Mouse (Mus musculus): ENCODE results near the gene Aqp8. TPM values are rescaled to one million over a fixed set of nuclear protein-coding genes. Genes with fewer than 3 reads are reported as not detected.

The Aqp8 gene
- not detected for total RNA-seq (2021)
- long read RNA-seq, result 0 reads

DNA sequence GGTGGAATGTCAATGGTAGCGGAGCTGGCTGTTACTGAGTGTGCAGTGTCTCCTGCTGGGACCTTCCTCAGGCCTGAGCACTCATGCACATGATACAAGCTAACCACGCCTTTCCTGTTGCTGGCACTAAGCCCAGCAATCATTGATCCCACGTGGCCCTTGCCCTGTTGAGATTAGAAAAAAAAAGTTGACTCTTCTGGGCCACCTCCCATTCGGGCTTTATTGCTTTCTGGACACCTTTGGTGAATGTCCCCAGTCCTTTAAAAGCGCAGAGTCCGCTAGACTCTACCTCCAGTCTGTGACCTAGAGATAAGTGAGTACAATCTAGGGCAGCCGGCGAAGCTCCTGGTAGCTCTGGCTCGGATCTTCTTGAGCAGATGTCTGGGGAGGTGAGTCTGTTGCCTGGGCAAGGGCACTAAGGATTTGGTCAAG lies at the start of gene Aqp8:
TSS of gene Aqp8 (plus strand) at position 222 of the 432 bp plus-strand sequence.
- no peak for DNase-seq (ENCODE audit: low spot score in 2 of 2)

- DNase-seq (ENCODE audit: low spot score in 2 of 2), result no peak
Measured at GRCm38 (mm10) chr7:123416803-123417202, 45.3 kb upstream of the Aqp8 start.

DNA sequence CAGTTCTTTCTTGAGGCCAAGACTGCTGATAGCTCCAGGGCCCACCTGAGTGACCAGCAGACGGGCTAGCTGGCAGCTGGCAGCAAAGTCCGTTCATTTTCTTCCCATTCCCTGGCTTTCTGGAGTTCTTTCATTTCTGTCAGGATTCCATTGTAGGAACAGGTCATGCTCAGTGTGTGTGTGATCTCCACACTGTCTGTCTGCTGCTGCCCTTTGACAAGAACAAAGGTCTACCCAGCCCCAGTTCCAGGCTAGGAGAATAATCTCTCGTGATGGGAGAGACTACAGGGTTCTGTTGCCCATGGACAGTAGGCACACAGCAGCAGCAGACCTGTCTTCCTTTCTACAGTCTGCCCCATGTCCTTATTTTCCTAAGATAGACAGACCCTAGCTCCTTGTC lies 44.4 kb upstream of the Aqp8 start:
- DNase-seq (ENCODE audit: low spot score in 2 of 2), result no peak

GRCm38 (mm10) chr7:123419984-123420383 lies 42.1 kb upstream of the Aqp8 start:
- no peak for DNase-seq (ENCODE audit: low spot score in 2 of 2)

- DNase-seq (ENCODE audit: low spot score in 2 of 2), result no peak
Measured at GRCm38 (mm10) chr7:123421958-123422357, 40.1 kb upstream of the Aqp8 start.

GRCm38 (mm10) chr7:123424281-123424680 lies 37.8 kb upstream of the Aqp8 start:
- DNase-seq (ENCODE audit: low spot score in 2 of 2), result no peak

- DNase-seq (ENCODE audit: low spot score in 2 of 2), result no peak
Measured at GRCm38 (mm10) chr7:123425134-123425757, 36.8 kb upstream of the Aqp8 start.

DNA sequence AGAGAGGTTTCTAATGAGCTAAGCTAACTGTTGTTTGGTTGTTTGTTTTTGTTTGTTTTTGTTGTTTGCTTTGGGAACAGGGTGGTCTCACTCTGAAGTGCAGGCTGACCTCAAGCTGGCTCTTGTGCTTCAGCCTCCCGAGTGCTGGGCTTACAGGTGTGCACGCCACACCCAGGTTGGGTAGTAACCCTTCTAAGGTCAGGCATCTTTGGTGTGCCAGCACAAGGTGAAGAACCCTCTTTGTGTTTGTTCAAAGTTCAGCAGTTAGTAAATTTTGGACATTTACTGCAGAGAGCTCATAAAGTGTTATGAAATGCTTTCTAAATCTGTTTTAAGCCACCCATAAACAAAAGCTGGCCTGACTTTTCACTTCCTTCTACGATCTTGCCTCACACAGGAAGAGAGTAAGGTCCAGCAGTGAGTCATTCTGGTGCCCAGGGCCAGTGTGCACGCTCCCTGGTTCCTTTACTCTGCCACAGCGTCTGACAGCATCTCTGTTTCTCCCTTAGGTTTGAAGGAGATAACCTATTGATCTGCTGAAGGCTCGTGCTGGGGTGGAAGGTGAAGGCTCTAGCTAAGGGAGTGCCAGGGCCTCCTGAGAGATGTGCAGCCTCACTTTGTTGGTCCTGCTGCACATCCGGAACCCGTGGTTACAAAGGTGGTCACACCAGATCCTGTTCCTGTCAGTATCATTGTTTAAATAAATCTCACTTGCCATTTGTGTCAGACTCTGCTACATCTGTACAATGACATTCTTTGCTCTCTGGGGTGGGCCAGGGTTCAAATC lies 32.3 kb upstream of the Aqp8 start:
- DNase-seq (ENCODE audit: low spot score in 2 of 2), result no peak

GRCm38 (mm10) chr7:123430411-123430705 lies 31.7 kb upstream of the Aqp8 start:
- DNase-seq (ENCODE audit: low spot score in 2 of 2), result no peak

DNA sequence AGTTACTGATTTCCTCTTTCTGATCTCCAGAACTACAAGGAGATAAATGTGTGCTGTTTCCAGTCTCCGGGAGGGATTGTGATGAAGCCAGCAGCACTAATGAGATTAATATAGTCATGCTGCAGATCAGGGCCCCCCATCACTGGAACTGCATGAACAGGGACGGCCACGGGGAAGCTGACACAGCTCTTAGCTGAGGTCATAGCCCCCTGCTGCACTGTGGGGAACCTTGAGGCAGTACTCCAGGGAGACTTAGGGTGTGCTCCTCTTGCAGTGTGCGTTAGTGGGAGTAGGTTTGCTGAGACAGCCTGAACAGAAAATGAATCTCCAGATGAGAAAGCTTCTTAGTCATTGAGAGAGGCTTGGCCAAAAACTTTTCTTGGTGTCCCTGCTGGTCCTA lies 30.9 kb upstream of the Aqp8 start:
- no peak for DNase-seq (ENCODE audit: low spot score in 2 of 2)

DNA sequence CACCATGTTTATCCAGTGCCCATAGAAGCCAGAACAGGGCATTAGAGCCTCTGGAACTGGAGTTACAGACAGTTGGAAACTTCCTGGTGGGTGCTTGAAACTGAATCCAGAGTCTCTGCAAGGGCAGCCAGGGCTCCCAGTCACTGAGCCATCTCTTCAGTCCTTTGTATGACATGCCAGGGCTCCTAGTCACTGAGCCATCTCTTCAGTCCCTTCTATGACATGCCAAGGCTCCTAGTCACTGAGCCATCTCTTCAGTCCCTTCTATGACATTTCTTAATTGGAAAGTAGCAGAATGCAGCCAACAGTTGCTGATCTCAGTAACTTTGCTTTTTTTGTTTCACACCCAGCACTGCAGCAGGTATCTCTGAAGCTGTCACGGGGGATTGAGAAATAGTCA lies 20.0 kb upstream of the Aqp8 start:
- no peak for DNase-seq (ENCODE audit: low spot score in 2 of 2)

- DNase-seq (ENCODE audit: low spot score in 2 of 2), result no peak
Measured at GRCm38 (mm10) chr7:123448794-123449193, 13.3 kb upstream of the Aqp8 start.

GRCm38 (mm10) chr7:123449676-123450075 lies 12.4 kb upstream of the Aqp8 start:
- no peak for DNase-seq (ENCODE audit: low spot score in 2 of 2)

DNA sequence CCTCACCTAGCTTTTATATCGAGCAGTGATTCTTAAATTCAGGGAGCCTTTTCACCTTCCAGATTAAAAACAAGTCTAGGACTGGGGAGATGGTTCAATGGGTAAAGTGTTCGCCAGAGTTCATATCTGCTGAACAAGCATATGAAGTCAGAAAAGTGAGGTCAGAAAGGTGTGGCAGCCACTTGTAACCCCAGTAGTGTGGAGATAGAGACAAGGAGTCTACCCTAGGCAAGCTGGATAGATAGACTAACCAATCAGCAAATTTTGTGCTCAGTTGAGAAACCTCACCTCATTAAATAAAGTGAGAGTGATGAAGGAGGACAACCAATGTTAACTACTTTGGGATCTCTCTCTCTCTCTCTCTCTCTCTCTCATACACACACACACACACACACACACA lies 11.6 kb upstream of the Aqp8 start:
- DNase-seq (ENCODE audit: low spot score in 2 of 2), result no peak

DNA sequence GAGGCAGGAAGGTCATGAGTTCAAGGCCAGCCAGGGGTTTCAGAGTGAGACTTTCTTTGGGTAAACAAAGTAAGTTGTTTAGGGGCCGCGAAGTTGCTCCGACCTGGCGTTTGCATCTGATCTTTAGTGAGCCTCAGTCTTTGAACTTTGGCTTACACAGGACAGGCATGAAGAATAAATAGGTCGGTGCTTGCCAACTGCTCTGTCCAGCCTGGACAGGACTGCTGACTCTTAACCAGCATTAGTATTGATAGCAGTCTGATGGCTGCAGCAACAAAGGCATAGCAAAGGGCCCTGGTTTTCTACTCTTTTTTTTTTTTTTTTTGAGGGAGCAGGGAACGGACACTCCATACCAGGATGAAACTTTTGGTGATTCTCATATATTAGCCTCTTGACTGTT lies 9.5 kb upstream of the Aqp8 start:
- no peak for DNase-seq (ENCODE audit: low spot score in 2 of 2)

DNA sequence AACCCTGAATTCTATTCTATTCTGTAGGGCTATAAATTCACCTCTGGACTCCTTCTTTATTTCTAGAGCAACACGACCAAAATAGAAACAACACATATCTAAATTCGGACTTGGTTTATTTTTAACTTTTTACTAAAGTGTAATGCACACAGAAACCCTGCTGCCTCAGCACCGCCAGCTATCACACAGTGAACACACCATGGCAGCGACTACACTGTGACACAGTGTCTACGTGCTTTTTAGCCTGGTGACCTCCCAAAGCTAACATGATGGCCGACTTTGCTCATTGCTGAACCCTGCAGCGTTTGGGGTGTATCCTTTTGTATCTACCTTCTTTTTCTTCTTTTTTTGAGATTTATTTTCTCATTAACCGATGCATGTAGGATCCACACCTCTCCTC lies 9.0 kb upstream of the Aqp8 start:
- DNase-seq (ENCODE audit: low spot score in 2 of 2), result no peak

- no peak for DNase-seq (ENCODE audit: low spot score in 2 of 2)
Measured at GRCm38 (mm10) chr7:123455088-123455487, 7.0 kb upstream of the Aqp8 start.

GRCm38 (mm10) chr7:123458309-123458708 lies 3.8 kb upstream of the Aqp8 start:
- DNase-seq (ENCODE audit: low spot score in 2 of 2), result no peak

DNA sequence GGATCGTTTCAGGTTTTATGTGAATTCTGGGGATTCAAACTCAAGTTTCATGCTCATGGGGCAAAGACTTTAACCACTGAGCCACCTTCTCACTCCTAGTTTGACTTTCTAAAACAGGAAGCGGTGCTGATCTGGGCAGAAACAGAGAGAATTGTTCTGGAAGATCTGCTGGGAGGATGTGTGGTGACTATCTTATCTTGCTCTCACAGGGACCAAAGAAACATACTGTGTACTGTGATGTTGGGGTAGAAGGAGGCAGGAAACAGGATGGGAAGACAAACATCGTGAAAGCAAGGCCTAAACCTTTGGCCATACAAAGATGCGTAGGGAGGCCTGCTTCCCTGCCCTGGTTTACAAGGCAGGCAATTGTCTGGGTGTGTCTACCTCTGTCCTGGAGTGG lies 2.8 kb upstream of the Aqp8 start:
- DNase-seq (ENCODE audit: low spot score in 2 of 2), result no peak

DNA sequence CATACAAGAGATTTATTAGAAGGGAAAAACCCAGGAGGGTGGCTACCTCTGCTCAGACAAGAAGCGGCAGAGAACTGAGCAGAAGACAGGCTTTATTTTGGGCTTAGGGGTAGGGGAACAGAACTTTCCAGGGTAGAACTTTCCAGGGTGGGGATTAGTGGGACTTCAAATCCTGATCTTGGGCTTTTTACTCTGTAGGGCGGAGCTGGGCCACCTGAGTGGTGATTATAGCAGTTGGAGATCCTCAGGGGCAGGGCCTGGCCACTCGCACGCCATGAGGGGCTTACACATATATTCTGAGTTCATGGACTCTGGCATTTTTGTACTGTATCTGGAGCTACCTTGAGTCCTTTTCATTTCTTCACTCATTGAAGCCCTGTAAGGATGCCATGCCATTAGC lies 775 bp upstream of the Aqp8 start:
- DNase-seq (ENCODE audit: low spot score in 2 of 2), result no peak

DNA sequence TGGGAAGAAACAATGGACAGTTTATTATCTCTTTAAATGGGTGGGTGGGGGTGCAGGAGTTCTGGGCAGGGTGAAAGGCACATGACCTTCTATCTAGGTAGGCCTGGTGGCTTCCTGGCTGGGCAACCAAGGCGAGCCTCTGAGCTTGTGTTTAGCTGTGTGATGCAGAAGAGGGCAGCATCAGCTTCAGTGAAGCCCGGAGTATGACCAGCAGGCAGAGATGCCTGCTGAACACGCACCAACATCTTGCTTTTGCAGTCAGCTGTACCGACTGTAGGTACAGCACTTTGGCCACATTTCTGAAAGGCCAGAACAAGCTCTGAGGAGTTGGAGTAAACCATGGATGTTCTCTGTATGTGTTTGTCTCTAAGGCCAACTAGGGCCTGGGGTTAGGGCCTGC lies 1.5 kb downstream of the Aqp8 start:
- no peak for DNase-seq (ENCODE audit: low spot score in 2 of 2)

GRCm38 (mm10) chr7:123465692-123466387 lies 3.7 kb downstream of the Aqp8 start:
- peak; percentile 75 to 81 for DNase-seq (ENCODE audit: low spot score in 2 of 2)

GRCm38 (mm10) chr7:123467961-123468360 lies 5.9 kb downstream of the Aqp8 start:
- no peak for DNase-seq (ENCODE audit: low spot score in 2 of 2)
